Mouse (Mus musculus) adrenal gland, postnatal 4 days (tissue): Measurements from ENCODE around the gene Nfatc2. TPM values are rescaled to one million over a fixed set of nuclear protein-coding genes. Genes with fewer than 3 reads are reported as not detected.

Experiments used
- DNase-seq, 2 experiments: peaks; one replicate each; pipeline ENCODE4 v3.0.0; 2021 to 2022; ENCODE audit warnings: low spot score in 2 of 2, mixed read lengths in 2 of 2
- total RNA-seq, 2 experiments: library from RNA; stranded (reverse); gene quantifications; 2 replicates each; pipeline ENCODE4 v1.2.3; 2021

Nfatc2 gene
- total RNA-seq, 2 experiments from 2014 or later = 4.4 to 5.0 TPM

DNA sequence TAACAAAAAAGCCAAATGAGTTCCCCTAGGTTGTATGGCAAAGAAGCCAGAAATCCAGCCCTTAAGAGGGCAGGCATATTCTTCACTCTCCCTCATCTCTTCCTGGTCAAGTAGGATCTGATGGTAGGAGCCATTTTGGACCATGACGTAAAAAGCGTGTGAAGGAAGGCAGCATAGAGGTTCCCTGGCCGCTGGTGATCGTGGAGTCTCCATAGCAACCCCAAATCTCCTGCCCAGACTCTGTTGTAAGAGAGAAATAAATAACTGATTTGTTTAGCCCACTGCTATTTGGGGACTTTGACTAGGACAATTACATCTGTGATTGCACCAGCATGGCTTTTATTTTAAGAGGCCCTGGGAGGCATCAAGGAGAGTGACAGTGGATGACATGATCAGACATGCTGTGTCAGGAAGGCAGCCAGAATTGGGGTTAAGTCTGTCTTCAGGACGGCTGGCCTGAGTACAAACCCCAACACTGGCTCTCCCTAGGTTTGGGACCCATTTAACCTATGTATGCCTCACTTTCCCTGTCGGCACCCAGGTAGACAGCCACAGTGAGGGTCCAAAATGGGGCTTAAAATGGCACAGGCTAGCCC is 8.3 kb upstream of the Nfatc2 start:
- DNase-seq = no peak

DNA sequence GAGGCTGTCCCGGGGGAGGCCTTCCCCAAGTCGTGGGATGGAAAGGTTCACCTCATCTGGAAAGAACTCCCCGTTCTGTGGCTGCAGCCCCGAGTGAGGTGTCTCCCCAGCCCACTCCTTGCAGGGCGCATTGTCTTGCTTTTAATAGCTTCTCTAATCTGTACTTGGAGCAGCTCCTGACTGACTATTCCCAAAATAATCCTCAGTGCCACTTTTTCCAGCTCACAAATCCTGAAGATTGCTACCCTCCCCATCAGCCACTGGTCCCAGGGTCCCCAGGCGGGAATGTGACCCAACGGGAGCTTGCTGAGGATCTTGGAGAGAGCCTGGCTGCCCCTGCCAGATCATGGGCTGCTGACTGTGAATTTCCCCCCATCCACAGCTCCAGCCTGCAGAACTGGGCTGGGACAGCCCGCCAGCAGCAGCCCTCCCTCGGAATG is 6.7 kb upstream of the Nfatc2 start:
- DNase-seq = no peak

DNA sequence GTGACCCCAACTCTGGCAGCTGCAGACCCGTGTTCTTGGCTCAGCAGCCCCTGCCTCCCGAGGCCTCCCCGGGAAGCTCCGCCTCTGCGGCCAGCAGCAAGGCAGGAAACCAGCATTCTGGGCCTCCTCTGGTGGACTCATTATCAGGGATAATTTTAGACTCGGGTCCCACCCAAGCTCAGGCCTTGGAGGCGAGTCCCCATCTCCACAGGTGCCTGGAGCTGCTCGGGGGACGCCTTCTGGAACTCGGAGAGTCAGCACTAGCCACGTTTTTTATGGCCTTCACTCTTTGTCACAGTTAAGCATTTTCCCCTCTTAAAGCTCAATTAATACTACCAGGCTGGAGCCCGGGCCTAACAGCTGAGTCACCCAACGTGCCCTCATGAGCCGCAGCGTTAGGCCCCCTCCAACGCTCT is 3.2 kb upstream of the Nfatc2 start:
- no peak for DNase-seq

DNA sequence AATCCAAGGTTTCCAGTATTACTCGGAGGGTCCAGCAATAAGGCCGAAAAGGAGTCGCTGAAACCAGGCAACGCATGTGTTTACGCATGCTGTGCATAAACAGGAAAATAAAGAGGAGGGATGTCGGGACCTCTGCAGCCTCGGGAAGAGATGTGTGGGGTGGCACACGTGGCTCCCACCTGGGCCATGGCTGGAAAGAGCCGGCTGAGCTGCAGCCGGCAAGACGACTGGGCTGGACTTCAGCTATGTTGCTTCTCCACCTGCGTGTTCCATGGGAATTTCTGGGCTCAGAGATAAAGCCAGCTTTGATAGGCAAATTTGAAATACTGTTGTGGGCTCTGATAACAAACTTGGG is 907 bp upstream of the Nfatc2 start:
- no peak for DNase-seq

DNA sequence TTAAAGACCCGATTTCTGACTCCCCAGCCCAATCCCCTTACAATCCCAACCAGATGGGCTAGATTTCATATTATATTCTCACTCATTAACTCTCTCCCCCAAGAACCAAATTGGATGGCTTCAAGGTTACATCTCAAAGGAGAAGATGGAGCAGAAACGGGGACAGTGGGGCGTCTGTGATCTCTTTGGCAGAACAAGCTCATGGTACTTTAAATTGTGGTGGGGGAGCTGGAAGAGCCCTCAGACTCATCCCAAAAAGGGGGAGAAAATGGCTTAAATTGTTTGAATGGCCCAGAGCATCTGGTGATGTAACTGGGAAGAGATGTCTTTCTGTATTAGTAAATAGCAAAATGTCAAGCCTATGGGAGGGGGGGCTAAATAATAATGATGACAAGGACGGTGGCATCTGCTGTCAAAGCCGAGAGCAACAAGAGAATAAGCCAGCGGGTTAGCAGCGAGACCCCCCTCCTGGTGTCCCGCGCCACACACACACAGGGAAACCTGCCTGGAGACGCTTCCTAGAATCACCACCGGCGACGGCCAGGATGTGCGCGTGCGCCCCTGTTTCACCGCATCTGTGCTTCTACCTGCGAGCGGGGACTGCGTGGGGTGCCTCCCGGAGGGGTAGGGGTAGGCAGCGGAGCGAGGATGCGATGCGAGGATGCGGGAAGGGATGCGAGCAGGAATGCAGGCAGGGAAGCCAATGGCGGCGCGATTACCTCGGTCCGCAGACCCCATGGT is 537 bp downstream of the Nfatc2 start:
- no peak for DNase-seq

DNA sequence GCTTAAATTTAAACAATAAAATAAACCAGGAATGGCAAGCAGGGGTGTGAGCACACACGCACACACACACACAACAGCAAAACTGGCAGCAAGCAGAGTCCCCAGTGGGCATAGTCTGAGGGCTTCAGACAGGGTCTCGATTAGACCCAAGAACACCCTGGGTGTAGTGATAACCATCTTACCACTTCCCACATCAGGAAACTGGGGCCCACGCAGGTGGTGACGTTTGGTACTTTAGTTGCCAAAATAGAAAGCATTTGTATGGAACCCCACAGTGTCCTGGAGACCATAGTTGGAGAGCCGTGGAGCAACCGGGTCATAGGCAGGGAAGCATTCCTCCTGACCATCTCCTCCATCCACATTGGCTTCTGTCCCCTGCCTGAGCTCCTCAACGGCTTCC is 5.8 kb downstream of the Nfatc2 start:
- no peak for DNase-seq

DNA sequence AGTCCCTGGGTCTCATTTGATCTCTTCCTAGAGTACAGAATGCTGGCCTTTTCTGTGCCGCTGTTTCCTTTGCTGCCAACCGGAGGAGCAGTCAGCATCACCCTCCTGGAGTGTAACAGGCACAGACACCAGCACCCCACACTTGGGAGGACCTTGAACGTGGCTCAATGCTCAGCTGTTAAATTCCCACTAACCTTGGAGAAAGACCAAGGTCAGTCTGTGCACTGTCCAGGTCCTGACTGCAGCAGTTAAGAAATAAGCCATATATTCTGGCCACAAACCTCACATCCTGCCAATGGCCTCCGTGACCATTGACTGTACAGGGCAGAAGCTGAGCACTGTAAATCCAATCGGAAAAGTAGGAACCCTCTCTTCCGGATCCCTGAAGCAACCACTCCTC is 7.8 kb downstream of the Nfatc2 start:
- DNase-seq = no peak

DNA sequence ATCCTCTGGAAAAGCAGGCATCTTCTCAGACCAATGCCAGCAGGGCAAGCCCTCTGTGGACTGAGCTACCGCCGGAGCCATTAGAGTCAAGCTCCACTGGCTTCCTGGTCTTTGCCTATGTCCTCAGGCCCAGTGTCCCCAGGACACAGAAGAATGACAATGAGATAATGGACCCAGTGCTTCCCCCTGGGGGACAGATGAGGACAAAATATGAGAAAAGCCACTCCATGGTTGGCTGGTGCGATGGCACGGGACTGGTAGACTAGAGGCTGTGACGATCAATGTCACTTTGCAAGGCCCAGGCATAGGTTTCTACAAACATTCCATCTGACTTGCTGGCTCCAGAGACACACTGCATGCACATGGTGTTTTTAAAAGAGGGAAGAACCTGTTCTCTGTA is 8.5 kb downstream of the Nfatc2 start:
- no peak for DNase-seq

DNA sequence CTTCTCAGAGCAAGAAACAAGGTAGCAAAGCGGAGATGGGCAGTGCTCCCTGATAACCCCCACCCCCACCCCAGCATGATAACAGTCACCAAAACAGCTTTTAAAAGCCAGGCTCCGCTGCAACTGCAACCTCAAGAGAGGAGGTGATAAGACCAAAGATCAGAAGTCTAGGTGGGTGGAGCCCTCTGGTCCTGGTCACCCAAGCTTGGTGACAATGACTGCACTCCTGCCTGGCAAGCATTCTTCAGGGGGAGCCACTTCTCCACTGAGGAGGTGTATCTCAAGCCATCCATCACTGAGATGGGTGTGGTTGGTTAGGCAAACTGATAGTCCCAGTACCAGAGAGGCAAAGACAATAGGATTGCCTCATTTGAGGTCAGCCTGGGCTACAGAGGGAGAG is 10.4 kb downstream of the Nfatc2 start:
- no peak for DNase-seq

DNA sequence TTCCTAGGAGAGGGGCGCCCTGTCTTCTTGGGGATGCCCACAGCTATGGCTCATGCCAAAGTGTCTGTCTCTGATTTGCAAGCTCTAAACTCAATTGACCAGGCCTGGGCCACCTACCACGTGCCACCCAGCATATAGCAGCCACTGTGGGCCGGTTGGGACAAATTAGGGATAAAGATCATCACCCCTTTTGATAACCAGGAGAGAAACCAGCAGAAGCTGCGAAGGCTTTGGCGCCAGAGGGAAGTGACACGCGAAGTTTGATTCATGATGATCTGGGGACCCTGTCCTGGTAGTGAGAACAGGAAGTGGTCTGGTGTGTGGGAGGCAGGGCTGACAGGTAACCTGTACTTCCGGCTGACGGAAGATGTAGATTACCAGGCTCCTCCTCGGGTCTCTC is 10.9 kb downstream of the Nfatc2 start:
- DNase-seq = no peak

DNA sequence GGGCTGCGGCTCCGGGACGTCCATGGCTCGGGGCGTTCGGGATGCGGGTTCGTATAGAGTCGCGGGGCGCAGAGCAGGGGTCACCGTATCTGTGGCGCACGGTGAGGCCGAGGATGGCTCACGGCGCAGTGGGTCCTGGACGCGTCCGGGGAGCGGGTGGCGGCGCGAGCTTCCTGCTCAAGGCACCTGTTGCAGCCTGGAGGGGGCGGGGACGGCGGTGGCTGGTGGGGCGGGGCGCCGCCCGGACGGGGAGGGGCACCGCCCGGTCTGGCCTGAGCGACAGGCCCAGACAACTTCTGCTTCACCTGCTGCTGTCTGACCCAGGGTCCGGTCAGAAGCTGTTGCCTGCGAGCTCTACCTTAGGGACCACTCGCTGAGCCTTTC is 11.3 kb downstream of the Nfatc2 start:
- no peak for DNase-seq

DNA sequence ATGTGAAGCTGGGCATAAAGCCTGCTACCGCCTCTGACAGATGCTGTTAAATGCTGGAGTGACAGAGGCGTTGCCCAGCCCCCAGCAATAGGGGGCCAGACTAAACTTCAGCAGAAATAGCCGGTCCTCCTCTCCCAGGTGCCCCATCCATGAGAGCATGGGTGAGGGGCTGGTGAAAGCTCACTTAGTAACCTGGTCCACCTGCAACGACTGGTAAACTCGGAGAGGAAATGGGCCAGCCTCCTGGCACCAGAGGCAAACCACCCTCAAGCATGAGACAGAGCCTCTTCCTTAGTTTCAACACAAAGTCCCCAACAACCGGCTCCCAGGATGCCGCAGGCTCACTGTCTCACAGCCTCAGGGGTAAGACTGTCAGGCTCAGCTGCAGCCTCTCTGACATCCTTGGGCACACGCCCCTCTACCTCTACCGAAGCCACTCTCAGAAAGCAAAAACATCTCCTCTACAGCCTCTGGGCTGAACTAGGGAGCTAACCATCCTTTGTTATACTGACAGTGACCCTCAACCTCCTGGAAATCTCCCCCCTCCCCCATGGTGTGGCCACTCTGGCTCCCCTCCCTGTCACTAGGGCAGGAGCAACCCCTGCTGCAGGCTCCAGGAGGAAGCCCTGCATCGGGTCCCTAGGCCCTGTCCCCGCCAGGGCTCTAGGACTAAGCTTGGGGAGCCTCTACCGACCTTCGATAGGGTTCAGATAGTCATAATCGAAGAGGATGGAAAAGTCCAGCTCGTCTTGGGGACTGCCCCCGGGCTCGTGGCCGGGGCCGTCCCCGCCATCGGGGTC is 11.9 kb downstream of the Nfatc2 start:
- DNase-seq = no peak

DNA sequence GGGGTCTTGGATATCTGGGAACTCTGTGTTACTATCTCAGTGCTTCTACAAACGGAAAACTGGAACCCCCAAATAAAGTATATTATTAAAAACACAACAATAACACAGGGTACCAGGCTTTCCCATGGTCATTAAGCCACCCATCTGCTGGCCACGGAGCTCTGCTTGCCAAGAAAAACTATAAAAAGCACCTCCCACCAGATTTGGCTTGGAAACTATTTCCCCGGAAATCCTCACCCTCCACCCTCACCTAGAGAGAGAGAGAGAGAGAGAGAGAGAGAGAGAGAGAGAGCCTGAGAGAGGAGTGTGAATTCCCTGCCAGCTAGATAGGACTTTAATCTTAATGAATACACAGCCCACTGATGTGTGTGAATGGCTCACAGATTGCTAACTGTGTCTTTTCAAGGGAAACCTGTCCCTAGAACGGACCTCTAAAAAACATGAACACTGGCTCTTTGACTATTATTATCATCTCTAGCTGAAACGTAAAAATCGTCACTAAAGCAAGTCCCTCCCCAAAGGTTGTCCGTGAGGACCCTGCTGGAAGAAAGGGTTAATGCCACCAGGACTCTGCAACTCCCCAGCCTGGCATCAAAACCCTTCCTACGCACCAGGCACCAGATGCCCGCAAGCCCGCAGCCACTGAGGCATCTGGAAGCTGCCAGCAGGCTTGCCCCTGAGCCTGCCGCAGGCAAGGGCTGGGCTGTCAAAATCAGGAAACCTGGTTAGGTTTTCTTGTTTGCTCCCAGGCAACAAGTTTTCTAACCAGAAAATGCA is 12.7 kb downstream of the Nfatc2 start:
- no peak for DNase-seq

DNA sequence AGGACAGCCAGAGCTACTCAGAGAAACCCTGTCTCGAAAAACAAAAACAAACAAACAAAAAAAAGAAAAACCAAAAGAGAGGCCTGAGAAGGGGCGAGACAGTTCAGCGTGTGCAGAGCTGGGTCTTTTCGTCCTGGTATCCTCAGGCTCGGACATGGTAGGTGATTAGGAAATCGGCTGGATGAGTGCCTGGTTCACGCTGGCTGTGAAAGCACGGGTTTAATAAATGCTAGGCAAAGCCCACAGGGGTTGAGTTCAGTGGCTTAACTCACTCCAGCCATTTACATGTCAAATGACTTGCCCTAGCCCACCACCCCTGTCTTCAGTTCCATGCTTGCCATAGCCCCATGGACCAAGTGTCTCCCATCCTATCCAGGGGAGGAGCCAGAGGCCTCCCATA is 14.3 kb downstream of the Nfatc2 start:
- DNase-seq = no peak

DNA sequence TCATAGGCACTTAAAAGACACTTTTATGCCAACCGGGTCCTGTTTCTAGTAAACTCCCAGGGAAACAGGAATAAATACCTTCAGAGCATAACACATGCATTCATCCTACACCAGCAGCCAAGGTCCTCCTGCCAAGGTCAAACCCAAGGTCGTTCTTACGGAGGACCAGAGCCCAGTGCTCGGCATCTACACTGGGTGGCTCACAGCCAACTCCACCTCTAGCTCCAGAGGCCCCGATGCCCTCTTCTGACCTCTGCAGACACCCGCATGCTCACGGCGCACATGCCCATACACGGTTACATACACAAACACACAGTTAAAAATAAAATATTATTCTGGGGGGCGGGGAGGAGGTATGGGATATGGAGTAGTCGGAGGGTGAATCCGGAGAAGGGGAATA is 14.9 kb downstream of the Nfatc2 start:
- no peak for DNase-seq

DNA sequence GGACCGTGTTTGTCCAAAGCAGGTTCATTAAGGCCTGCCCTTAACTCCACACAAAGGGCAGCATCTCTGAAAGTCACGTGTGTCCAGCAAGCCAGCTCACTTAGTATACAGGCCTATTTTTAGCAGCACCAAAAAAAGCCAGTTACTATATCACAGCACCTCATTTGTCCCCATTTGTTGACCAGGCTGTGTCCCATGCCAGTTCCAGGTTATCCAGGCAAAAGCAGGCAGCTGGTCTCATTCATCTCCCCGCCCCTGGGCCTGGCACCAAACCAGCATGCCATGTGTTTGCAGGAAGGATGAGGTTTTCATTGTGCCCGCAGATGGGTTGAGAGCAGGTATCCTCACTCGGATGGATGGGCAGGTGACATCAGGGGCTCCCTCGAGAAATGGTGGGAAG is 16.6 kb downstream of the Nfatc2 start:
- DNase-seq = no peak

DNA sequence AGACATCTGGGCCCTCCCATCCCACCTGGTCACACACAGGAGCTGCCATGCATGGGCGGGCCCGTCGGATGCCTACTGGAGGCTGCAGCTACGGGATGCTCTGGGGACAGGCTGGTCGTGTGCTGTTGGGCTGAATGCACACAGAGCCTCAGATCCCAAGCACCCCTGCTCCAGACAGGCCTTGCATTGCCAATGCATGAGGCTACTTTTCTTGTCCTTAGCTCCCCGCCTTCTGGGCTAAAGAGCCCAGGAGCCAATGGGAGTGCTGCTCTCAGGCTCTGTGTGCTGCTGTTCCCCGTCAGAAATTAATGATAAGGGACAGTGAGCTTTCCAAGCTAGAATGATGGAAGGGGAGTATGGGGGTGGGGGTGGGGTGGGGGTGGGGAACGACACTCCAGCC is 17.0 kb downstream of the Nfatc2 start:
- DNase-seq = no peak

DNA sequence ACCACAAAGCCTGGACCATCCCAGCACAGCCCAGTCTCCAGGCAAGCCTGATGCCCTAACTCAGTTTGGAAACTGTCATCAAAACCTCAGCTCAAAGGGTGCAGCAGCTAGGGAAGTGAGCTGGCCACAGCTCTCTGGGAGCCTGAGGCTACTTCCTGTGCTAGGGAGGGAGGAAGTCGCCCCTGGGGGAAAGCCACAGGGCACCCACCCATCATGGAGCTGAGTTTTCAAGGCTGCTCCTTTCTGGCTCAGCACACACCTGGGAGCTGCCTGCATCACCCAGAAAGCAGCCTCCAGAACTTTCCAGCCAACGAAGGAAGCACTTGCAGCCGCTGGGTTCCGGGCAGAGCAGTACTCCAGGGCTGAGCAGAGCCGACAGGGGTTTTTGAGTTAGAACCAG is 18.4 kb downstream of the Nfatc2 start:
- no peak for DNase-seq

DNA sequence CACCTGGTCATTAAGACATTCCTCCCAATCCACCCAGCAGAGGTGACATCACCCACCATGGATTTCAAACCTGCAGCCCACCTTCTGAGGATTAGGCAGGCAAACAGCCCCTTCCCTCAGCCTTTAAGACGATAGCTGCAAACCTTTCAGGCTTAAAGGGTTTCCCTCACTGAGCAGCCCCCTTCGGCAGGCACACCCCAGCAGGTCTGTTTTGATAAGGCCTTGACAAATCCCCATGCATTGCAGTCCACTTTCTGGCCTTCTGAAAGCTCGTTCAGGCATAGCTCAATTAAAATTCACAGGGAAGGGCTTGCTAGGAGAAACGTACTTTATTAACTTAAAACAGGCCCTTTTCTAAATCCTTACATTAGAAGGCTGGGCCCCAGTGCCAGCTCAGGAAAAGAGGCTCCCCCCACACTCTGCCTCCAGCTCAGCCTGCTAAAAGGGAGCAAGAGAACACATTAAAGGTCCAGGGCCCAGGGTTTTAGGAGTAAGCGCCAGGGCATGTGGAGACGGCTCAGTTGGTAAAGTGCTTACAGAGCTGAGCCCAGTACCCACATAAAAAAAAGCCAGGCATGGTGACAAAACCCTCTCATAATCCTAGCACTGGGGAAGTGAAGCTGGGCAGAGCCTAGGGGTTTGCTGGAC is 20.1 kb downstream of the Nfatc2 start:
- DNase-seq = no peak

DNA sequence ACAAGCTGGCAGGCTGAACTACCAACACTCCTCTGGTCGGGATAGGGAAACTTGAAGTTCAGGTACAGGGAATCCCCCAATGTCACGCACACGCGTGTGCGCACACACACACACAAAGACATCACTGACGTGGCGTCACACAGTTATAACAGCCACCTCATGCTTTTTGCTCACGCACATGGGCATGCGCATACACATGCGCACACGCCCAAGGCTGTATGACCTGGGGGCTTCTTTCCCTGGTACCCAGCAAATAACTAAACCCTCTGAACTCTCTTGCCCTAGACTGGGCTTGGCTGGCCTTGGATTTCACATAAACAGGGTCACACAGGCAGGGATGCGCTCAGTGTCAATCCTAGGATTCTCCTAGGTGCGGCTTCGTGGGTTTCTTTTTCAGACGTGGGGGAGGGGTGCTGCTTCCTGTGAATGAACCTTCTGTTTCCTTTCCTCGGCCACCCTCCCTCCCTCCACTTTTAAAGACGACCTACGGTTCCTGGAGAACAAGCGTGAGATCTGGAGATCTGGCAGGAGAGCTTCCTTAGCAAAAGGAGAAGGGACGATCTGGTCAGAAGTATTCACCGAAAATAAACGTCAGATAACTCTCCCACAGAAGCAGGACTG is 21.1 kb downstream of the Nfatc2 start:
- DNase-seq = no peak
